Mouse (Mus musculus): ENCODE measurements around the gene Reep3.

The Reep3 gene

DNA sequence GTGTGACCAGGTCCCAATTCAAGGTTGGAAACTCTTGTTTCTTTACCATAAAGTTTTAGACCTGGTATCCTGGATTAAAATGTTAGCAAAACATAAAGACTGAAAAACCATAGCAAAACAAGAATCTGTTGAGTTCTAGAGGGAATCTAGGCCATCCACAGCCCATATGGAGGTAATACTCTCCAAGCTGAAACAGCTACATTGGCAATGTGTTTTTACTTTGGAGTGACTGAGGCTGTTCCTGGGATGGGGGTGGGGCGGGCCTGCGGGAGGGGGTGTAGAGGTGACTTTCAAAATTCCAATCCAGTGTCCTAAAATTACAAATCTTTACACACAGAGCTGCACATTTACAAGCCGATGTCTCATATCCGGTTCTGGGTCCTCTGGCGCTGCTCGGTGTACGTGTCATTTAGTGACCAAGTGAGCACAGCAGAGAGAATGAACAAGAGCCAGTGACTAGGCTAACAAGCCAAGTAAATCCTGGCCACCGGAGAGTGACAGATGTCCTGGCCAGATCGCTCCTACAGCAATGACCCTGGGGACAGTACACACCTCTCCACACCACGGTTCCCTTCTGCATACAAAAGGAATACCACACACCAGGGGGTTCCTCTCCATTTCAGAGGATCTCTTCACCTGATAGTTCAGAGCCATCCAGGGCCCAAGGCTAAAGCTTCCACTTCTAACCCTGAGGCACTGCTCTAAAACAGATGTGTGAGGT is 13.1 kb downstream of the Reep3 start:
- in situ Hi-C loops (cut with MboI), result no loop called here

DNA sequence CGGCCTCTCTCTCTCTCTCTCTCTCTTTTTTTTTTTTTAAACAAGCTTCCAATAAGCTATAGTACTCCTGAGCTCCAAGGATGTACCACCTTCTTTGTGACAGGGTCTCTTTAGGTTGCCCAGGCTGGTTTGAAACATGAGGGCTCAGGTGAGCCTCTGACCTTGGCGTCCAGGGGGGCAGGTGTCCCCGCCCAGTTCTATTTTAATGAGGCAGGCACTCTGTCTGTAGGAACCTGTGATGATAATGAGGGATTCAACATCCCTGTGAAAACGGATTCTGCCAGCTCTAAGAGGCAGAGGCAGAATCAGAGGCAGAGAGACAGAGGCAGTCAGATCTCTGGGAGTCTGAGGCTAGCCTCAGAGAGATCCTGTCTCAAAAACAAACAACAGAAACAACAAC is 14.2 kb downstream of the Reep3 start:
- in situ Hi-C loops (cut with MboI), result no loop called here

DNA sequence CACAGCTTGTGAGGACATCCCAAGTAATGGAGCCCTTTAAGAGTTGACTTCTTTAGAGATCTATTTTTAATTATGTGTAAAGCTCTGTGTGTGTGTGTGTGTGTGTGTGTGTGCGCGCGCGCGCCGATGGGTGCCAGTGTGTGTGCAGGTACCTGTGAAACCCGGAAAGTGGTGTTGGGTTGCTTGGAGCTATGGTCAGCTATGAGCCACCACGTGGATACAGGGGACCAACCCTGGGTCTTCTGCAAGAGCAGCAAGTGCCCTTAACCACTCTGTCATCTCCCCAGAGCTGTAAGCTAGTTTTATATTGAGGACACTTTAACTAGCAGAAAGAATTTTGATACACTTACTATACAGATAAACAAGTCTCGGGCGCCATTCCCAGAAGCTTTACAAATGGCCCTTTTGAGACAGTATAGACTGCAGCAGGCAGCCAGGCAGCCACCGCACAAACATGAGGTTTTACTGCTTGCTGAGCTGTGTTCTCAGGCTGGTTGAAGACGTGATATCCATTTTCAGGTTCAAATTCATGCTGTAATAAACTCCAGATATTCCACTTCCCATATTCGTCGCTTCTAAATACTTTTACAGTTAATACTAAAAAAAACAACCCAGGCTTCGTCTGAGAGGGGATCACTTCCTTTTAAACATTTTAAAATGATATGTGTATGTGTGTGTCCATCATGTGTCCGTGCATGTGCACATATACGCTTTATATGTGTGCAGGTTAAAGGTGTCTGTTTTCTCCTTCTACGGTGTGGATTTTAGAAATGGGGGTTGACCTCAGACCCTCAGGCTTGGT is 15.3 kb downstream of the Reep3 start:
- in situ Hi-C loops (cut with MboI), result no loop called here

DNA sequence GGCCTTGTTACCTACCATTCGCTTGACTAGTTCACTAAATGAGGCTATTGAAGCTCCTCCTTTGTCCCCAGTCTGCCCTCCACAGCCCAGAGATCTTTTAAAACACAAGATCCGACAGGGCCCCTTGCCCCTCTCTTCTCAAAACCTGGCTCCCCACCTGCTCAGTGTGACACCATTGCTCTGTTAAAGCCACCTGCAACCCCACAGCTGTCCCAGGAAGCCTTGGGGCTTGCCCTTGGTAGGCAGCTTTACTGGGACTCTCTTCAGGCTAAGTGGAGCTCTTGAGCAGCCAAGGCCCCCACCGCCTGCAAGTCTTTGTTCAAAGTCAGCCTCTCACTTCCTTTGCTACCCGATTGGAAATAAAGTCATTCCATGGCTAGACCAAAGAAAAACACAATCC is 17.7 kb downstream of the Reep3 start:
- in situ Hi-C loops (cut with MboI), result no loop called here

DNA sequence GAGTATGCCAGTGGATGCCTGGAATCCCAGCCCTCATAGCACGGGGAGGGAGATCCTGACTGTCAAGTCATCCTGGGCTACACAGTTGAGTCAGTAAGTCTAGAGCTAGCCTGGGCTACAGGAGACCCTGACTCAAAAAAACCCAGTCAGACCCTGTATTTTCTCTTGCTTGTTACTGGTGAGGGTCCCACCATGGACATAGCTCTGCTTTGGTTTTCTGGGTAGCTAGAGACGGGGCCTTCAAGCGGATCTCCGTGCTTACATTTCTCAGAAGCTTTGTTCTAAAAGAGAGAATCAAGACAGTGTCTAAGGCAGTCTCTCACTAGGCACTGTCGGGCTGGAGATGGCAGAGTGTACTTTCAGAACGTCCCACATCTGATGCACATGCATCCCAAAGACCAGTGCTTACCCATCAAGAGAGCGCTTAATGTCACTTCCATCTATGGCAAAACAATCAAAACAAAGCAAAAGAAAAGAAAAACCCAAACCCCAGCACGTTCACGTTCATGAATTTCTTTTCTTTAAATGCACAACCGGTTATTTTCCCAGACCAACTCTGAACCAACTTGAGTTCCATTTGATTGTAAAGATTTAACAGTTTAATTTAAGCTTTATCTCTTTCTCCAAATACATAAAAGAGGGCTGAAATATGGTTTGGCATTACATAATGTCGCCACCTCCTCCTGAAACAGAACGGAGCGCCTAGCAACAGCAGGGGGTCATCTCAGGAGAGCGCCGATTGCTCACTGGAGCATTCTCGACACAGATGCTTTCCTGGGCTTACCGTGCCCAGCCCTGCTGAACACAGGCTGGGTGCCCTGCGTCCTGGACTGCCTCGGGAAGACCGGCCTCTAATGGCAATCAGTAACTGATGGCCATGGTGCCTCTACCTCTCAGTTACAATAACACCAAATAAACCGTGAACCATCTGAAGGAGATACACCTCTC is 20.5 kb downstream of the Reep3 start:
- in situ Hi-C loops (cut with MboI), result no loop called here

DNA sequence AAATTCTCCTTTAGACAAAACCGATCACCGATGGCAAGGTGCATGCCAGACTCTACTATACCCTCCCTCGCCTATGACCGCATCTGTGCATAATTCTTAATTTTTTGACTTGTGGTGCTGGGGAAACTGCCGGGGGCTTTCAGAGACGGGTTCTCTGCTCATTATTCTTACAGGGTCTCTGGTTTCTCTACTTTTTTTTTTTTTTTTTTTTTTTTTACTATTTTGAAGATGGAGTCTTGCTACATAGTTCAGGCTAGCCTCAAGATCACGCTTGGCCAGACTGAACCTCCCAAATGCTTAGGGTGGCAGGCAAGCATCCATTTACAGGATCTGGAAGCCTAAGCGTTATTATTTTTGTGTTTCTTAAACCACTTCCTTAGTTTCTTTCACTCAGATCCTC is 23.2 kb downstream of the Reep3 start:
- in situ Hi-C loops (cut with MboI), result no loop called here

DNA sequence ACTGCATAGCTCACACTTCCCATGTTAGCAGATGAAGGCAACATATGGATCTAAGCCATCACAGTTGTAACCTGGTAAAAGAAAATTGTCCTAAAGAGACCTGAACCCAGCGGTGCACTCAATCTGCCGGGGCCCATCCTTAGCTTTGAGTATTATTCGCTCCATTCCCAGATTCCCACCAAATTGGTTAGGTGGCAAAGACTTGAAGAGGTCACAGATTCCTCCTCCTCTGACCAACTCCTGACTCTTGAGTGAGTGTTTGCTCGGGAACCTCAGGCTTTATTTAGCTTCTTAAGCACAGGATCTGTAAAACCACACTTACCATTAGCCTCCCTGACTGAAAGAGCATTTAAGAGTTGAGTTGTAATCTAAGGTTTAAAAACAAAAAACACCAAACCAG is 24.1 kb downstream of the Reep3 start:
- in situ Hi-C loops (cut with MboI), result no loop called here

DNA sequence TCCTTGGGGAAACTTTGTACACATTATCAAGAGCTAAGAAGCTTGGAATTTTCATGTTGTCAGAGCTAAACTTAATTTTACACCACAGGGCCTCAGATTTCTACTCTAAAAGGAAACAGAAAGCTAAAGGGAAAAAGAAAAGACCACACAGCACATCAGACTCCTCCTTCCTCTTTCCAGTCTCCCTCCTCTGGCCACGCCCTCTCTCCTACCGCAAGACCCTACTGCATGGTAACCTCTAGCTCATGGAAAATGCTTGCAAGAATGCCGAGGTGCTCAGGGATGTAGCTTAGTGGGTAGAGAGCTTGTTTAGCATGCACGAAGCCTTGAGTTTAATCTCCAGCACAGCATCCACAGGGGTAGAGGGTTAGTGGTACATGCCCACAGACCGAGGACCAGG is 24.9 kb downstream of the Reep3 start:
- in situ Hi-C loops (cut with MboI), result no loop called here

DNA sequence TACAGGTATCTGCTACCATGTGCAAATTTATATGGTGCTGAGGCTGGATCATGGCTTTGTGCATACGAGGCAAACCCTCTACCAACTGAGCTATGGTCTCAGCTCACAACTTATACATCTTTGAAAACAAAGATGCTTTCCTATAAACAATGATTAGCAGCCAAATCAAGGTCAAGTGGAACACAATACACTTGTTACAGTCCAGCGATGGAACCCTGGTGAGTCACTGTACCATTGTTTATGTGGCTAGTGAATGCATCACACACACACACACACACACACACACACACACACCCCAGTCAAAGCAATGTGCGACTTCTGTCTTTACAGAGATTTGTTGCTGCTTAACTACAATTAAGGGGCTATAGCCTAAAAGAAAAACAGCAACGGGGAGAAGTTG is 25.4 kb downstream of the Reep3 start:
- in situ Hi-C loops (cut with MboI), result no loop called here

DNA sequence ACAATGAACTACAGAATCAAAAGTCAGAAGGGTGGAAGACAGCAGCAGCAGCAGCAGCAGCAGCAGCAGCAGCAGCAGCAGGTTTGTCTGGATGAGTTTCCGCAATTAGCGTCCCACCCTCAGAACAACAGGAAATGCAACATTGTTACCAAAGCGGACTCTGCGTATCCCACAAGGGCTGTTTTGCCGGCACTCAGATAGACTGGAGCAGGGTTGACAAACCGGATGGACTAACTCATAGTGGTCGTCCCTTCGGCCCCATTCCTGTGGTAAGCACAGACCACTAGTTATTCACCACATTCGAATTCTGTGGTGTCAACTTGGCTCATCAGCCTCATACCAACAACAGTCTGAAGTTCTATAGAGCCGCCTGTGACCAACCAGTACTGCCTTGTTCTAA is 27.7 kb downstream of the Reep3 start:
- in situ Hi-C loops (cut with MboI), result no loop called here

DNA sequence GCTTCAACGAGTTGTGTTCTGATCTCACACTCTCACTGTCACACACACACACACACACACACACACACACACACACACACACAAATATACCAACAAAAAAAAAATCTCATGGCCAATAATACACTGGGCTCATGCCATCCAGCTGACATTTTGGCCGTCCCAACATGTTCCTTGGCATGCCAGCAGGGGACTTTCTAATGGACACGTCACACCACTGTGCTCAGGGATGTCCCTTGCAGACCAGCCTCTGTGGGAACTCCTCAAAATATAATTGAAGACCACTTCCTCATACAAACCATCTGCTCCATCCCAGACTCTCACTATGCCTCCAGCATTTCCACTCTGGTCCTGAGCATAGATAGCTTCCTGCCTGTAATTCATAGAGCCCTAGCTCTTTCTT is 30.3 kb downstream of the Reep3 start:
- in situ Hi-C loops (cut with MboI), result no loop called here

DNA sequence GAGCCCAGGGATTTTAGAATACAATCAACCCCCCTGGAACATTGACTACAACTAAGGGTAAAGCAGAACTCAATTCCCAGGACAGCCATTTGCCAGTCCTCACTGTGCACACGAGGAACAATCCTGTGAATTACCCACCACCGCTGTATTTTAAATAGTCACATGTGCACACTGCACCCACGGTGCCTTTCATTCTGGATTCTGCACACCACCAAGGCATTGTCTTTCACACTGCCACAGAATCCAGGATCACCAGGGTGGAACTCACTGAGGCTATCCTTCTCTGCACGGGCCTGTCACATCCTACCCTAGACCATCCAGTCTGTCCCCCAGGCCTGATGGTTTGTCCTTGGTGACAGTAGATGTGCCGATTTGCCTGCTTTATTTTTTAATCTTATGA is 30.8 kb downstream of the Reep3 start:
- in situ Hi-C loops (cut with MboI), result no loop called here

DNA sequence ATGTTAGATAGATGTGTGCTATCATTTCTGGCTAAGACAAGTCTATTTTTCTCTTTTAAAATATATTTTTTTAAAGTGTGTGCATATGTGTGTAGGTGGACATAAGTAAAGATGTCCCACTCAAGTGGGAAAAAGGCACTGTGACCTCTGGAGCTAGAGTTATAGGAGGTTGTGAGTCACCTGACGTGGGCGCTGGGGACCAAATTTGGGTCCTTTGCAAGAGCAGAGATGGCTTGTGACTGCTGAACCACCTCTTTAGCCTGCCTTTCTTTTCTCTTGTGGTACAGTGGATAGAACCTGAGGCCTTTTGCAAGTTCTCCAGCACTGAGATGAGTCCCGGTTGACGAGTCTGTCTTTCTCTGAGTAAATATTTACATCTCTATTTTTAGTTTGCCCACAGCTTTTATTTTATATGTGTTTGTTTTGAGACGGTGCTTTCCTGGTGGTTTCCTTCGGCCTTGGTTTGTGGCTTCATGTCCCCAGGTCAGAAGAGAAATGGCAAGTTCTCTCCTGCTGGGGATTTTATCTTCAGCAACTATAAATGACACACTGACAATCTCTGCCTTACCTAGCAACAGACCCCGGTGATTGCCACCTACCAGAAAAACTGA is 31.4 kb downstream of the Reep3 start:
- in situ Hi-C loops (cut with MboI), result no loop called here

DNA sequence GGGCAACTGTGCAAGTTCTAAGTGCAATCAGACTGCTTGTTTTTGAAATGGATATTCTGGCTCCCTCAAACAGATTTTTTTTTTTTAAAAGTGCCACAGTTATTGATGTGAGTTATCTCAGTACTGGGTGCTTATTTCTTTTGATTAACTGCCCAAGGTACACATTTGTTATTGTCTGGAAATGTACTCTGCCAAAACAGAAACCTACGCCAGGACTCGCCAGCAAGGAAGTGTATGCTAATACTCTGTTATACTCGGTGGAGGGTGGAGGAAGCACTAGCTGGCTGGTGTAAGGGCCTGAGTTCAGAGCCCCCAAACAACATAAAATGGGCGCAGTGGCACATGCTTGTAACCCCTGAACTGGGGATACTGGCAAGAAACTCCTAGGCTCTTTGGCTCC is 34.9 kb downstream of the Reep3 start:
- in situ Hi-C loops (cut with MboI), result no loop called here

DNA sequence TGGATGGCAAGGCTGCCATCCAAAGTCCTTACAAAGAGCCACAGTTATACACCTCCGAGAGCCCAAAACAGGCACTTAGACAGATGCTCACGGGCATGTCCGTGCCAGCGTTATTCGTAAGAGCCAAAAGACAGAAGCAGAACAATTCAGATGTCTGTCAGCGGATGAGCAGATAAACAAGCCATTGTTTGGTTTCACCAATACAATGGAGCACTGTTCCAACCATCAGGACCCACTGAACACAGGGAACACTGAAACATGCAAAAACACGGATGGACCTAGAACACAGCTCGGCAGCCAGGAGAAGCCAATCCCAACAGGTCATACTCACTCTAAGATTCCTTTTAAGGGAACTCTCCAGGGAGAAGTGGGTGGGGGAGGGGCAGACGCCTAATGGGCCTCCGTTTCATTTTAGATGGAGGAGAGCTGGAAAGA is 35.4 kb downstream of the Reep3 start:
- in situ Hi-C loops (cut with MboI), result no loop called here

DNA sequence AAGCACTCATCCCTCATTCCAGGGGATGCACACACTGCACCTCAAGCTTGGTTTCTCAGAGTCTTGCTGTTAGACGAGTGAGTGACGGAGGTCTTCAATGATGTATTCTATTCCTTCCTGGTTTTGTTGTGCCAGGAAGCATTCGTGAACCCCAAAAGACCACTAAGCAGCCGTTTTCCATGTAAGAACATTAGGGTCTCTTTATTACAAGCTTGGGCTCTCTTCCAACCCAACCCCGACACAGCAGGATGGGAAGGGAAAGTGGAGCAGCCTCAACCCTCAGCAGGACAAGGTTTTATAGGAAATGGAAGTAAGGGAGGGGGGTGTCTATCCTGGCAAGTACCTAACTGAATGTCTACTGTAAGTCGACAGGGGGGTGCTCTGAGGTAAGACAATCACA is 38.0 kb downstream of the Reep3 start:
- in situ Hi-C loops (cut with MboI), result no loop called here

DNA sequence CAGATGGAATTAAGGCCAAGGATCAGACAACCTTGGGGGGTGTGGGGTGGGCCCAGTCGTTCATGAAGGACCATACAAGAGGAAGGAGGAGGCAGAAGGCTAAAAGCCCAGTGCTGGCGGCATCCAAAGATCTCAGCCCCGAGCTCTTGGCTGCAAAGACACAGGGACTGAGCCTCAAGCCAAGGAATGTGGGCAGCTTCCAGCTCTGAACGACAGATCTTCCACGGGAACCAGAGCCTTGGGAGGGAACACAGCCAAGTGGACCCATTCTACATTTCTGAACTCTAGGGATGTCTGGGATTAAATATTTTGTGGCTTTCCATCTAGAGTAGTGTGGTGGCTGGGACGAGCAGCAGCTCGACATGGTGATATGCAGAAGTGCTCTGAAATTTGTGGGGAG is 38.4 kb downstream of the Reep3 start:
- in situ Hi-C loops (cut with MboI), result no loop called here

DNA sequence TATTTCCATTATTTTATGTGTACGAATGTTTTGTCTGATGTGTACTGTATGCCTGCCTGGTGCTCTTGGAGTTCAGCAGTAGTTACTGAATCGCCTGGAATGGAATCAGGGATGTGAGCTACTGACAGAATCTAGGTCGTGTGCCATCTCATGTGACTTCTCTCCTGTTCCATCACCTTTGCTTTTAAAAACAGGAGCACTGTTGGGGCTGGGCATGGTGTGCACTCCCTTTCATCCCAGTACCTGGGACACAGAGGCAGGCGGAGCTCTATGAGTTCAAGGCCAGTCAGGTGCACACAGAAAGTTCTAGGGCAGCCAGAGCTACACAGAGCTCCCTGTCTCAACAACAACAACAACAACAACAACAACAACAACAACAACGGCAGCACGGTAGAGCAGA is 39.0 kb downstream of the Reep3 start:
- in situ Hi-C loops (cut with MboI), result no loop called here

DNA sequence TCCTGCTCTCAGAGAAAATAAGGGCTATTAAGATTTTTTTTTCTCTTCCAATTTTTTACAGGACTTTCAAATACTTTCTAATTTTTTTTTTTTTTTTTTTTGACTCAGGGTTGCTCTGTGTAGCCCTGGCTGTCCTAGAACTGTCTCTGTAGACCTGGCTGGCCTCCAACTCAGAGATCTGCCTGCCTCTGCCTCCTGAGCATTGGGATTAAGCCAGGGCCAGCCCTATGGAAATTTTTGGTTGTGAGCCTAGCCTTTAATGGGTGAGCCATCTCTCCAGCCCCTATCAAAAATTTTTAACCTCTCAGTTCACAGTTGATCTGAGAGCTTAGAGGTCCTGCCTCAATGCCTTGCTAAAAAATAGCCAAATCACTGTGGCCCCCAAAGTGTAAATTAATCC is 39.5 kb downstream of the Reep3 start:
- in situ Hi-C loops (cut with MboI), result no loop called here

DNA sequence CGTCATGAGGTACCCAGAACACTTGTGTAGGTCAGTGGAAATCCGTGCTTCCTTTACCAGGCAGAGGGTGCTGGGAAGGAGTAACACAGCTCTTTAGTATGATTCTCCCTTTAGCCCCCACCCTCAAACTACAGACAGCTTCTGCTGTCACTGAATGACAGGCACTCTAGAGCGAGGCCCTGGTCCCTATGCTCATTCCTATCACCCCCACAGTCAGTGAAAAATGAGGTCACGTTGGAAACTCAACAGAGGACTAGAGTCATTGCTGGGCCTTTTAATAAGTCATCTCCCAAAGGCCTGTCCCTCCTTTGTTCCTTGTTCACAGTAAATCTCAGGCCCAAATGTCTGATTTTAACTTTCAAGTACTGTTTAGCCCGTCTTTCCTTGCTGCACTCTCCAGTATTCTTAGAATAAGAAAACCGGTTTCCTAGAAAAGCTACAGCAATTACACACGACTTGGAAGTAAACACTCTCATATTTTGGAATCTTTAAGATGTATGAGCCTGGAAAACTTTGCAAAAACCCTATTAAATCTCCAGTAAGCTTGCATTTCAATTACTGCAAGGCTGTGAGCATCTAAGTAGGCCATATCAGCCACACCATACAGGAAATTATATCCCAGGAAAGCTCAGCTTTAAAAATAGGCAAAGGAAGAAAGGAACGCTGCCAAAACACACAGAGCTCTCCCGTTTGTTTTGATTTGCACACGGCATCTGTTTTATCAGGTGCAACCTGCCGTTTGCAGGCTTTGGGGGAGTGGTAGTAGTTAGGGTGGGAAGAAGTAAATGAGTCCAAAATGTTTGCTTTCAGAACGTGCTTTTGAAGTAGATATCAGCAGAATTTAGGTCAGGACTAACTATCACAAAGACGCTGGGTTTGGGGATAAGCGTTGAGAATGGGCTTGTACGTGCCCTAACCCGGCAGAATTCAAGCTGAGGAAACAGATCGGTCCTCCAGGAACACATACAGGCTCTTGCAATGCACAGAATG is 40.6 kb downstream of the Reep3 start:
- in situ Hi-C loops (cut with MboI), result no loop called here

DNA sequence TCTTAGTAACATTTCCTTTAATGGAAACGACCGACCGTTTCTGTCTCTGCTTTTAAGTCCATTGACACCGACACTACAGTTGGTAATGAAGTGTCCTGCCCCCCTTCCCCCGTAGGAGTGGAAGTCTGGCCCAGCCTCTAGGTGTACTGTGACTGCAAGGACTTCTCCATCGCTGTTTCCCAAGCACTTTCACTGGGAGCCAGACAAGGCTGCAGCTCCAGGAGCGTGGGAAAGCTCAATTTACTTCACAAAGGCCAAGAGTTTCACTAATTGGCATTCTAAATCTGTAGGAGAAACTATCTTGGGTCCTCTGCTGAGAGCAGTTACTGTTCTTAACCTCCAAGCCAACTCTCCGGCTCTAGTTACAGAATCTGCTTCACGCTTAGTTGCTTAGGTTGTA is 43.3 kb downstream of the Reep3 start:
- in situ Hi-C loops (cut with MboI), result no loop called here
